ENCODE assay signal across 8 mouse cellular contexts in genomic region chr6:127989624-127990212, GRCm38 (mm10).
DNase-seq lines count a peak whose midpoint lies in the region; TF ChIP-seq lines count a peak whose summit lies in the region.

No protein-coding gene starts in this region.

- WGBS in heart, adult 2 months = 38% methylated on average over 11 of the region's 11 CpGs

- peak overlapping the region; percentile 48; the same call in 1 of the 2 replicates for H3K27ac ChIP-seq in cortical plate, adult 2 months (ENCODE audit: insufficient read depth, low read length)
- H3K27ac ChIP-seq in heart, adult 2 months = peak overlapping the region; percentile 93

- H3K27me3 ChIP-seq in heart, adult 2 months (ENCODE audit: control insufficient read depth, insufficient read depth, low read length) = no peaks in the 10 kb centered on the region

- TF ChIP-seq EP300 in heart, adult 2 months (IDR thresholded peaks at IDR 0.05; ENCODE audit: insufficient read depth, low read depth, low read length) = peak; percentile 77

- TF ChIP-seq POLR2A in brain, embryonic 14.5 days (IDR thresholded peaks at IDR 0.05; ENCODE audit: borderline replicate concordance, extremely low read depth, insufficient read depth, insufficient read length, poor library complexity, severe bottlenecking) = no peak
- TF ChIP-seq POLR2A in cortical plate, adult 2 months (IDR thresholded peaks at IDR 0.05; ENCODE audit: extremely low read depth, insufficient read depth, low read length) = no peak
- TF ChIP-seq POLR2A in heart, adult 2 months (IDR thresholded peaks at IDR 0.05; ENCODE audit: insufficient read depth, low read depth, low read length) = no peak

- DNase-seq in brain, embryonic 14.5 days (ENCODE audit: low read depth) = peak; percentile 86
- DNase-seq in heart, adult 2 months = peak; percentile 88 to 91
- DNase-seq in kidney, adult 18-20 months = peak; percentile 39
- DNase-seq in left cerebral cortex, postnatal 4 days = peak; percentile 92
- peak; percentile 78 for DNase-seq in right cerebral cortex, adult 18-20 months
- no peak for DNase-seq in natural killer cell, adult 2 months (ENCODE audit: low spot score in 2 of 2)
- no peak for DNase-seq in thymus, postnatal 0 days (ENCODE audit: low spot score)

- peaks cover 7% of the 10 kb centered on the region; the same call in 1 of the 2 replicates for H3K4me1 ChIP-seq in cortical plate, adult 2 months (ENCODE audit: control insufficient read depth, insufficient read depth, low read length)
- H3K4me1 ChIP-seq in heart, adult 2 months (ENCODE audit: control insufficient read depth, insufficient read depth, low read length) = peaks cover 24% of the 10 kb centered on the region

- H3K9ac ChIP-seq in heart, adult 2 months (ENCODE audit: low read depth, low read length) = peak overlapping the region; percentile 28

- H3K79me2 ChIP-seq in heart, adult 2 months (replicated peaks; ENCODE audit: control insufficient read depth, insufficient read depth, low read length) = no peaks in the 10 kb centered on the region

- H3K4me3 ChIP-seq in cortical plate, adult 2 months (ENCODE audit: insufficient read depth, low read length) = no peak overlapping the region
- H3K4me3 ChIP-seq in heart, adult 2 months = peak overlapping the region; percentile 34

- intact Hi-C loops in heart, adult 2 months (cut with DNase I) = no loop called here
- intact Hi-C loops in left cerebral cortex, postnatal 4 days (cut with DNase I) = no loop called here

- H3K36me3 ChIP-seq in heart, adult 2 months (ENCODE audit: control insufficient read depth, insufficient read depth, low read length) = no peaks in the 10 kb centered on the region

- TF ChIP-seq CTCF in brain, embryonic 14.5 days (IDR thresholded peaks at IDR 0.05; ENCODE audit: borderline replicate concordance, extremely low read depth, insufficient read depth, insufficient read length) = no peak
- TF ChIP-seq CTCF in cortical plate, adult 2 months (IDR thresholded peaks at IDR 0.05; ENCODE audit: extremely low read depth, insufficient read depth, low read length) = no peak
- TF ChIP-seq CTCF in heart, adult 2 months (IDR thresholded peaks at IDR 0.05) = 0 out of 2 replicates have a peak, but pooled peaks have one; percentile 9

Comparison
In these comparisons a context has a peak if more than half of its experiments do, and no peak if none do; other contexts are left out.
1. DNase-seq: peak in brain, embryonic 14.5 days (single experiment), heart, adult 2 months (2 of 2), kidney, adult 18-20 months (single experiment), left cerebral cortex, postnatal 4 days (single experiment) and right cerebral cortex, adult 18-20 months (single experiment); none in natural killer cell, adult 2 months (0 of 2) and thymus, postnatal 0 days (single experiment).